24 mouse cellular contexts compared by ENCODE assay signal in genomic region chr2:131956336-131957256, GRCm38 (mm10). TPM values are rescaled to one million over a fixed set of nuclear protein-coding genes. Genes with fewer than 3 reads are reported as not detected.
"Had no signal": no experiment of that assay in that cellular context is flagged by ENCODE, and none has a peak within 500 bp of the region (broad histone marks: within the 10 kb centered on the region; RNA-seq: fewer than 3 reads in every experiment).

No protein-coding gene starts in this region.

- H3K4me3 ChIP-seq: intestine, embryonic 15.5 days; kidney, embryonic 15.5 days; limb, embryonic 13.5 days; liver, embryonic 12.5 days; liver, embryonic 15.5 days; megakaryocyte, embryonic 14.5 days; neural tube, embryonic 12.5 days had no signal

- H3K27ac ChIP-seq: intestine, embryonic 15.5 days; kidney, embryonic 15.5 days; limb, embryonic 10.5 days; limb, embryonic 13.5 days; liver, embryonic 12.5 days; liver, embryonic 15.5 days; lung, embryonic 15.5 days; midbrain, embryonic 10.5 days; neural tube, embryonic 12.5 days; neural tube, embryonic 15.5 days; stomach, postnatal 0 days had no signal

- DNase-seq: kidney, adult 8-10 months; layer of hippocampus, postnatal 36 days; liver; lung, adult 18-20 months; lung, postnatal 10 days; lung, postnatal 36 days; midbrain, embryonic 14.5 days; right cerebral cortex, adult 18-20 months; spleen, adult 18-20 months; thymus, adult 18-20 months; thymus, postnatal 36 days had no signal

RNA-seq across cellular contexts. Expression of gene Prn, which starts 46.8 kb away (rescaled TPM):
- total RNA-seq: layer of hippocampus, postnatal 36 days; left cerebral cortex, adult 8-10 months had no signal
